Mouse (Mus musculus) lung, adult 18-20 months (tissue): ENCODE measurements at regions not wholly inside any gene's neighbourhood (a gene's known extent, or its start where the extent isn't known, plus 50 kb on each side); places are given as distances from the start of the nearest gene placed in this dataset.
"Not testable (repeated sequence)": the region's sequence is repeated elsewhere in the genome, so short reads cannot be mapped to it uniquely, and the experiment has no call there.

ENCODE experiments used
- DNase-seq, 2 experiments: peaks; one replicate each; pipeline ENCODE4 v3.0.0; 2022; ENCODE audit warnings: mixed read lengths in 2 of 2

DNA sequence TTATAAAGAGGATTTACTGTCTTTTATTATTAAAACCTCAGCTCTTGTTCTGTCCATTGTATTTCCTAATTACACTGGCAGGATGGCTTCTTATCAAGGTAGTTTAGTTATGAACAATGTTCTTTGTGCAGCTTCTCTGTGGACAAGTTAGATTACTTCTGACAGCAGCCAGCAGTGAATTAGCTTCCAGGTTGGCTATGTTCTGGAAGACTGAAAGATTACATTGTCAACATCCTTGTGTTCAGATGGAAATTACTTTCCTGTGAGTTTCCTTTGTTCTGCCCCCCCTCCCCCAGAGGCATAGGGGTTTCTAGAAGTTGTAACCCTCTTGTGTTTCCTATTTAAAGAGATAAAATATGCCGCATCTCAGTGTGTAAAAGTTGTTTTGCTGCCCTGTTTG, 846.1 kb downstream of the Car8 start:
- no peak for DNase-seq

DNA sequence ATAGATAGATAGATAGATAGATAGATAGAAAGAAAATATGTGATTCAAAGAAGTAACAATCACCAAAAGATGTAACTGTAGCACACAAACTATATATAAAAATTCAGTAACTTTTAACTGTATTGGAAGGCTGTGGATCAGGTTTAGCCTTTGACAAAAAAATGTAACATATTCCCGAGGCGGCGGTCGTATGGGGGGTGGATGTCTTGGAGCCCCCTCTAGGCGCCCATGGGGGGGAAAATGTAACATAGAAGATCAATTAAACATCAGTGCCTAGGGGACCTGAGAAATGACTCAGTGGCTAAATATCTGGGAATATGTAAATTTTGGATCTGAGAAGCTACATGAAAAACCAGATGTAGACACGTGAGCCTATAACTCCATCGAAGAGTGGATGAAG, 847.2 kb downstream of the Car8 start:
- DNase-seq = no peak

DNA sequence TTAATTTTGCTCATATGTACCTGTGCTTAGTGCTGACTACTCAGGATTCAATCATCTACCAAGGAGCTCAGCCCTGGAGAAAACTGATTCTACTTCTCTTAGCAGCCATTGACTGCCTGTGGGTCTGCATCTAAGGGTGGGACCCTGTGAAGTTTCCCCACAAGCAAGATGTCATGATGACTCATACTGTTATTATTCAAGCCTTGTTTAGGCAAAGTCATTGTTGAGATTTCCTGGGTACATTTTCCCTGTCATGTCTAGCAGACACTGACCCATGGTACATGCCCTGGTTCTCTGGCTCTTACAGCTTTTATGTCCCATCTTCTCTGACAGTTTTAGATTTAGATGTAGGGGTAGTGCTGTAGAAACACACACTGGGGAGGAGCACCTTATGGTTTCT, 853.8 kb downstream of the Car8 start:
- no peak for DNase-seq

DNA sequence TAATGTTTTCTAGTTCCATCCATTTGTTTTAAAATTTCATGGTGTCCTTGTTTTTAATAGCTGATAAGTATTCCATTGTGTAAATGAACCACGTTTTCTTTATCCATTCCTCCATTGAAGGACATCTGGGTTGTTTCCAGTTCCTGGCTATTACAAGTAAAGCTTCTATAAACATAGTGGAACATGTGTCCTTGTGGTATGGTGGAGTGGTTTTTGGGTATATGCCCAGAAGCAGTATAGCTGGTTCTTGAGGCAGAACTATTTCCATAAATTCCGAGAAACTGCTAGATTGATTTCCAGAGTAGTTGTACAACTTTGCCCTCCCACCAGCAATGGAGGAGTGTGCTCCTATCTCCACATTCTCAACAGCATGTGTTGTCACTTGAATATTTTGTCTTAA, 858.8 kb downstream of the Car8 start:
- no peak for DNase-seq

DNA sequence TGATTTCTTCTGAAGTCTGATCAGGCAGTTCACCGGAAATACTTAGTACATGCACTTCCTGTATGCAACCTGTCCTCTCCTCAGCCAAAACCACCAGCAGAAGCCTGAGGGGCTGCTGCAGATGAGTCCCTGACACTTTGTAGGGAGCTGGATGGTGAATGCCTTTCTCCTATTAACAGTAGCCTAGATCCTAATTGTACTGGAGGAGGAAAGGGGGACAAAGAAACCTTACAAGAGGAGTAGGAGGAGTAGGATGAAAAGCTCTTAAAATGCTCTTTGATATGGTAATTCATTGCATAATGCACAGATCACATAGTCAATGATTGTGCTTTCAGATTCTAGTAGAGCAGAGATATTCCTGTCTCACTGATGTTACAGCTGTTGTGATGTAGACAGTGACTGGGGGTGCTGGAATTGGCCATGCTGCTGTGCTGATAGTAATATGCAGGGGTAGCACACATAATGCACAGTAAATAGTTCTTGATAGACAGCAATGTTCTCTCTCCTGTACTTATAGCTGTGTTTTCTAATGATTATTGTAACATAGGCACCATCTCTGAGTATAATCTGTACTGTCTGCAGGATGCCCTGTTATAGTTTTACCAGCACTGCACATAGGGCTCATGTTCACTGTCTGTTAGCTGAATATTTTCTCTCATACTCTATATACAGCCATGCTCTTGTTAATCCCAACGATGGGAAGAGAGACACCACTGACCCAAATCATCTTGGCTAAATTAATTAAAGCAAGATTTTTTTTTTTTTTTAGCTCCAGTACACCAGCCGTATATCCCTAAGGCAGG, 874.4 kb downstream of the Car8 start:
- no peak for DNase-seq

DNA sequence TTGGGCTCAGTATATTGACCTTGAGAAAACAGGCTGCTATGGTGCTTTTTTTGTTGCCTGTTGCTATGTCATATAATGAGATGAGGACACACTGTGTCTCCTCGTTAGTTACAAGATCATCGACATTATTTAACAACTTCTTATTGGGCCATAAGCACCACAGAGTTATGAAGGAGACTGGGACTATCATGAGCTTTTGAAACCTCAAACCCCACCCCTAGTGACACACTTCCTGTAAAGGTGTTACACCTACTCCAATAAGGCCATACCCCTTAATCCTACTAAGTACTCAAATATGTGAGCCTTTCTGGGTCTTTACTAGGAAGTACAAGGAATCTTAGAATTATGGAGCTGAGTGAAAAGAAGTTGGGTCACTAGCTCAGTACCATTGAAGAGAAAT, 875.3 kb downstream of the Car8 start:
- no peak for DNase-seq

DNA sequence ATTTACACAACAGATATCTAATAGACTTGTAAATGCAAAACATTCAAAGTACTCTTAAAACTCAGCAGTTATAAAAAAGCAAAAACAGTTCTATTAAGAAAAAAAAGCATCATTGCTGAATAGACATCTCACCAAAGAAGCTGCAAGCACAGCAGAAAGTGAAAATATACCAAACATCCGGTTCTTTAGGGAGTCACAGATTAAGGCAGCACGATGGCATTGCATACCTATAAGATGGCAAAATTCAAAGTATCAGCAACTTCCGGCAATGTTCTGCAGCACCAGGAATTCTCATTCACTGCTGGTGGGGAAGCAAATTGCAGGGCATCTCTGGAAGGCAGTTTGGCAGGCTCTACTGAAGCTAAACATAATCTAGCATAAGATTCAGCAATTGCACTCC, 882.6 kb downstream of the Car8 start:
- DNase-seq = no peak

DNA sequence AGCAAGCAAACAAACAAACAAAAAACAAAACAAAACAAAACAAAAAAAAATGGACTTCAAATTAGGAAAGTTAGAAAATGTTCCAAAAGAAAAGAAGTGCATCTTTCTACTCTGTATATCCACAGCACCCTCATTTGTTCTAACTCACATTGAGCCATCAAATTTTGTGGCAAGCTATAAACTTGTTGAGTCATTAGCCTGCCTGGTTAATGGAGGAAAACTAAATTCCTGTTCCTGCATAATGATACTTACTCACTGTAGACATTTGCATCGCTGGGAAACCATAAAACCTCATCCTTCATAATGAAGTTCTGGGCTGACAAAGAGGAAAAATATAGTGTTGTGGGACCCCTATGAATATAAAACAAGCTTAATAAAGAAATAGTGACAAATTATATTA, 891.5 kb downstream of the Car8 start:
- no peak for DNase-seq

DNA sequence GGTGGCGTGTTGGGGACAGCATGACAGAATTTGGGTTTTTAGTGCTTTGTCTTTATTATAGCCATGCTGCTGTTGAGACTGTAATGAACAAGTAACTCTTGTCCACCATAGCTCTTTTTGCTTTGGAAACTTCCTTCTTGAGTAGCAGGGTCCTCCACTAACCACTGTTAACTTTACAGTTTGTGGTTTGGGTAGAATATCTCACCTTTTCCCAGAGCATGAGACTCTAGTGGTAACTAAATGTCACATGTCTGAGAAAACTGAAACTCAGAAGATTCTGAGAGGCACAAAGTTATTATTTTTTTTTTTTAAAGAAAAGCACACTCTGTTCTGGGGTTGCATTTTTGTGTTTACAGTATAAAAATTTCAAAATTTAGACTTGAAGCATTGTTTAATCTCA, 897.7 kb downstream of the Car8 start:
- DNase-seq = no peak

DNA sequence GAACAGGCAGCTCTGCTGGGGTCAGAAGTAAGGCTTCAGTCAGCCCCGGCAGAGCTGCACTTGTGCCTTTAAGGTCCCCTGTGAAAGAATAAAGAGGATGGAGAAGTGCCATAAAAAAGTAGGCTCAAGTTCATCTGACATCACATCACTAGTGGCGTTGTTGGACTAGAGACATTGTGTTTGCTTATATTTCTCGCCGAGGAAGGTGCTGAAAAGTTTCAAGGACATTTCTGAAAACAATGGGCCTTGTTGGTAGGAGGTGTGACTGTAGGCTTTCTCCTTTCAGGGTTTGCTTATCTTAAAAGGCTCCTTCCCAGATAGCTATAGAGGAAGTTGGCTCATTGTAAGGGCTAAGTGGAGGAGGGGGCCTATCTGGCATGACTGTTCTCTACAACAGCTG, 924.6 kb downstream of the Car8 start:
- DNase-seq = no peak

DNA sequence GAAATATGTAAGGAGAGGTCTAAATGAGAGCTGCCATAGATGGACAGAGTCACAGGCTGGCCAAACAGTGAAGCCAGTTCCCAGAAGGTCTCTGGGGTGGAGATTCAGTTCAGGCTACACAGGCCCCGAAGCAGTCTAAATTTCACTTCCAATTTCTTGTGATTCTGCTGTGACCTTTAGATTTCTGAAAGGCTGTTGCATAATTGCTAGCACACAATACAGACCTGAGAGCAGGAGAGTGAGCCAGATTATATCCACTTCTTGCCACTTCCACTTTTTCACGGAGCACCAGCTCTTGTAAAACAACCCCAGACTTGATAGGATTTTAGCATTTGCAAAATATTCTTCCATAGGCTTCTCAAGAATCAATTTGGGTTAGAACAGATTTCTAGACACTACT, 925.6 kb downstream of the Car8 start:
- DNase-seq = no peak

DNA sequence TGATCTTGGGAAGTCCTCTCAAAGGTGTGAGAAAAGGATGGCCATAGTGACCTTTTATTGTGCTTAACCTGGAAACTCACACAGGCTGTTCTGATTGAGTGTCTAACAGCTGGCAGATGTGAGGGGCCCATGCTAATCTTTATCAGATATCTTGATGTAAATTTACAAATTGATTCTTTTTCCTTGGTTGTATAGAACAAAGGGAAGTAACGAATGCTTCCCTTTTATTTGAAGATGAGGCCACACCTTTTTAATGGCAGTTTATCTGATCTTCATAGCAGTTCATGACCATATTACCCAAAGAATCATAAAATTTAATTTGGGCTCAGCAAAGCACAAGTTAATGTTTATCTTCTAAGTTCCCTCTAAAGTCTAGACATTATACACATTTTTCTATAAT, 926.7 kb downstream of the Car8 start:
- DNase-seq = no peak

DNA sequence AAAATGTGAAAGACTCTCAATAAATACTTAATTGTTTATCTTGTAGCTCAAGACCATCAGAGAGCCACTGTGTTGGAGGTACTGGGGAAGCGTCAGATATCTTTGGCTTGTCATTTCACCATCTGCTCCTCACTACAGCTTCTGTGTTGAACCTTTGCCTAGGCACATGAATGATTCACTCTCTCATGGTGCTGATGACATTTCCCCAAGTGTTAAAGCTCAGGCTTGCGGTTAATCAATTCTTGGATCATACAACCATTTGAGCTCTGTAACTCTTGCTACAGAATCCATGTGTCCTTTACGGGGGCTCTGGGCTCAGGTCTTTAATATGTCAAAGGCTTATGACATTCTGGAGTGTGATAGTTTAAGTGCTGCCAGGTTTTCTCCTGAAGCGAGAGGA, 969.8 kb downstream of the Car8 start:
- DNase-seq = no peak

DNA sequence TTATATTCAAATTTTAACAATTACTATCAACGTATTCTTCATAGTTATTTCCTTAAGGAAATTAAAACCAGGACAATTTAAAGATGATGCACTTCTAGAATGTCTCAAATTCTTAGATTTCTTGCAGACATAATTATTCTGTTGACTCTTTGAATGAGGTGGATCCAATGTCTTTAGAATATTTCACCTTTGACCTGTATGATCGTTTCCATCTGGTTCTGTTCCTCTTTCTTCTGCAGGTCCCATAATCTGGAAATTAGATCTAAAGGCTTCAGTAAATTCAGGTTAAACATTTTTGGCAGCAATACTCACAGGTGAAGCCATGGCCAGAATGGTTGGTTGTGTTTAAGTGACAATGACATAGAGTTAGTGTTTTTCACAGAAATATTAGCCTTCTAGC, 982.4 kb downstream of the Car8 start:
- DNase-seq = no peak

DNA sequence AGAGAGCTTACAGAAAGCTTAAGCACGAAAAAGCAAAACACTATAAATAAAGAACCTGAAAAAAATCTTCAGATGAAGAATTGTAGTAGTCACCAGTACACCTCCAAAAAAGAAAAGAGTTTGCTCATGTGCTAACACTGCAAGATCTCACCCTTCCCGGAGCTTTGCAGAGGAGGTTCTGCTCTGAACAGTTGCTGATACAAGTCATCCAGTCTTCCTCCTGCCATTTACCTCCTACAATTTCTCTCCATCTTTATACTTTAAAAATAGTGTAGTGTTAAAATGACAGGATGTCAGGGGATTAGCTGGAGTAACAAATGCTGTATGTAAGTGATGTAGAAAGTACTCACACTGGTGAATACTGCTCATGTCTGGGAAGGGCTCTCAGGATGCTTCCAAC, 985.2 kb downstream of the Car8 start:
- DNase-seq = no peak

DNA sequence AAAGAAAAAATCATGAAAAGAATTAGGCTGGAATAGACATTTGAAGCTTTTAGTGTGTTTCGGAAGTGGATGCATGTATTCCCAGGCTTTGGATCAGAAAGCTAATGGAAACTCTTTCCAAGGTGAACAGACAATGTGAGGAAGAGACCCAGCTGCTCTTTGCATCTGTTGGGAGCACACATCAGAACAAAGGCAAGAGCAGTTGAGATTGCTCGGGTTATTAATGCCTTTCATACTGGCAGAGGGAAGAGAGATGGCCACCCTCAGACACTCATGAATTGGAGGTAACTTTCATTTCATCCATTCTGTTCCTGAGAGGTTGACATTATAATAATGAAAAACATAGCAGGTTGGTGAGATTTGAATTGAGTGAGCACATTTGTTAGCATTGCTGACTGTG, 987.2 kb downstream of the Car8 start:
- DNase-seq = no peak

DNA sequence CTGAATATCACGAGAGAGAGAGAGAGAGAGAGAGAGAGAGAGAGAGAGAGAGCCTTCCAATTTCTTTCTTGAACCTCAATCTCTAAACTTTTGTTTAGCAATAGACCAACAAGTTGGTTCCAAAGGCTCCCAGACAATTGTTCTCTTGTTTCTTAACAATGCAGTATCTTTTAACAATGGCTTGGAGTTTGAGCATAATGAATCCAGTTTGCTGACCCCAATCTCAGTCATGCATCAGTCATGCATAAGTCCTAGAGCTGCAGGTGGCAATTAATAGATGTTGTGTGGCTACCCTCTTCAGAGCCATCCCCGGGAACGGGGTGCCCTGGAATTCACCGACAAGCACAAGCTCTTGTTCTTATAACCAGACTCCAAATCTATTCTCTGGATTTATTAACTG, 991.0 kb downstream of the Car8 start:
- no peak for DNase-seq

DNA sequence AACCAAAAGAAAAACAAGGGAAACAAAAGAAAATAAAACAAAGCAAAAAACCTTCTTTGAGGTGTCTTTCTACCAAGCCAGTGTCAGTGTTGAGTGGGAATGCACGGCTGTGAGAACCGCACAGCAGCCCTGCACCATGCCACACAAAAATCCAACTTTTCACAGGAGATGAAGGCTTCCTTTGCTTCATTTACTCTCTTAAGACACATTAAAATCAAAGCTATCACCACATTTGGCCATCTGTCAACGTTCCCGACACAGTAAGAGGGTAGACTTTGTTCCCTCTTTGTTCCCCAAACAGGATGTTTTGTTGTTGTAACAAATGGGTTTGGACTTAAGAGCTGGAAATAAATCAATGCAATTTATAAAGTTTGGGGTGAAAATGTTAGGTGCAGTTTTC, 991.6 kb downstream of the Car8 start:
- DNase-seq = no peak

DNA sequence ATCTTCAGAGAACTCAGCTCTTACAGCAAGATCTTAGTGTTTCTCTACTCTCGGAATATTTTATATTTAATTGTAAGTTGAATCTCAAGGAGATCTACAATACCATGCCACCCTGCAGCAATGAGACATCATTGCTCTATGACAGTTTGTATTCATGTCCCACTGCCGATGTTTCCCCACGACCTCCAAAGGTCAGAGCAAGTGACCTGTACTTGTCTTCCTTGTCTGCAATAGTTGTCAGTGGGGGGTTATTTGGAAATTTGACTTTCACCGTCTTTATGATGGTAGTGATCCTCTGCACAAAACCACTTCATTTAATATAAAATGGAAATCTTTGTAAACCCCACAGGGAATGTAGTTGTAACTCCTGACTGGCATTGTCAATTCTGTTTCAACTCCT, 992.0 kb downstream of the Car8 start:
- DNase-seq = no peak

DNA sequence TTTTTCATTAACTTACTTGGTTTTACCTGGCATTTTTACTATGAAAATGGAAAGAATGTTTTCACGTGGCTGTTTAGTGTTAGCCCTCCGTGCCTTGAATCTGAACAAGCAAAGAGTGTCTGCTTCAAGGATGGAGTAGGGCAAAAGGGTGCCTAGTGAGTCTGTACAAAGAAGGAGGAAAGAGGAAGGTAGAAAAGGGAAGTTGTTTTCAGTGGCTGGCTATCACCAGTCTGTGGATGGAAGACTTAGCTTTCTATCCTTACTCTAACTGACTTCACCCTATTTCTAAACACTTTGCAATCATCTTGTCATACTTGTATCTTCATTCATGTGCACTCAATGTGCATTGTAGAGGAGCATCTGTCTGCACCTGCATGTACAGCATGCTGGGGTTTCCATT, 993.2 kb downstream of the Car8 start:
- DNase-seq = no peak

DNA sequence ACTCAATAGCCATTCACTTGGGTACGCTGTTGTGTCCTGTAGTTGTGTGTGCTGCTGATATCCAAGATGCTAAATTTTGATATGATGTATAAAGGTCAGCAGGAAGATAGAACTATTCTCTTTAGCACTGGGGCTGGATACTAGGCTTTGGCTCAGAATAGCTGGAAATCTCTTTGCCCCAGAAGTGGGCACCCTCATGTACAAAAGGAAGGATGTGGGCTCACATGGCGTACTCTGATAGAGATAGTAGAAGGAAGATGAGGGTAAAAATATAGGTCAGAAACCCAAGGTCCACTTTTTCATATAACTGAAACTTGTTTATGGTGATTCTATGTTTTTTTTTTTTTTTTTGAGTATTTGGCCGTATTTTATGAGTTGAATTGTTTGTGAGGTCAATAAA, 1001.0 kb downstream of the Car8 start:
- no peak for DNase-seq

DNA sequence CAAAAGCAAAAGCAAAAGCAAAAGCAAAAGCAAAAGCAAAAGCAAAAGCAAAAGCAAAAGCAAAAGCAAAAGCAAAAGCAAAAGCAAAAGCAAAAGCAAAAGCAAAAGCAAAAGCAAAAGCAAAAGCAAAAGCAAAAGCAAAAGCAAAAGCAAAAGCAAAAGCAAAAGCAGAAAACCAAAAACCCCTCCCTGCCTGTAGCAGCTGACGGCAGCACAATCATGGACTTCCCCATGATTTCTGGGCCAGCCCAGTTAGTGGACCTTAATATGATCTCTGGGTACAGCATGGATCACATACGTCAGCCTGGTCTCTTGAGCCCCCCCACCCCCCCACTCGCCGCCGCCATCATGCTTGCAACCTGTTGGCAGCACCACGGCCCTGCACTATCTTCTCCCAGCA, 1004.3 kb downstream of the Car8 start:
- not testable (repeated sequence) for DNase-seq

DNA sequence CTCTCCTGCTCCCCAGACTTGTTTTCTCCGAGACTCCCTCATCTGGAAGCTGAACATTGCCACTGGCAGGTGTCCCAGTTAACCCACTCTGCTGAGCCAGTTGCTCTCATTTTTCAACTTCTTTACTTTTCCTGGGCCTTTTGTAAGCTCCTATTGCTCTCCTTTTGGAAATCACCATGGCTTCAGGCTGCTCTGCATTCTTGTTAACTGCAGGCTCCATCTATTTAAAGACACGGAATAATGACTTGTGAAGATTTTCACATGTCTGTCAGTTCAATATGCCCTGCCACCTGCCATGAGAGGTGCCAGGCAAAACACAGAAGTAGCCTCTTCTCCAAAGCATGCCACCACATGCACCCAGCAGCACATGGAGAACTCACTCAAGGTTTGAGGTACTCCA, 1009.9 kb downstream of the Car8 start:
- DNase-seq = no peak

DNA sequence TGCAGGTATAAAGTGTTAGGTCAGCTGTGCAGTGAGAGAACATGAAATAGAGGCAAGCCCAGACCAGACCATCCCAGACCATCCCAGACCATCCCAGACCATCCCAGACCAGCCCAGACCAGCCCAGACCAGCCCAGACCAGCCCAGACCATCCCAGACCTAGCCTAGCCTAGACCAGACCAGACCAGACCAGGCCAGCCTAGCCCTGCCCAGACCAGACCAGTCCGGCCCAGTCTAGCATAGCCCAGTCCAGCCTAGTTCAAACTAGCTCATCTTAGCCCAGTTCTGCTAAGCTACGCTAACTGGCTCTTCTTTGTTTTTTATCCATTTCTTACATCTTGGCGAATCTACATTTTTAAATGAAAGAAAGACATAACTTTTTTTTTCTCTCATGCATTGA, 1015.9 kb downstream of the Car8 start:
- no peak for DNase-seq

DNA sequence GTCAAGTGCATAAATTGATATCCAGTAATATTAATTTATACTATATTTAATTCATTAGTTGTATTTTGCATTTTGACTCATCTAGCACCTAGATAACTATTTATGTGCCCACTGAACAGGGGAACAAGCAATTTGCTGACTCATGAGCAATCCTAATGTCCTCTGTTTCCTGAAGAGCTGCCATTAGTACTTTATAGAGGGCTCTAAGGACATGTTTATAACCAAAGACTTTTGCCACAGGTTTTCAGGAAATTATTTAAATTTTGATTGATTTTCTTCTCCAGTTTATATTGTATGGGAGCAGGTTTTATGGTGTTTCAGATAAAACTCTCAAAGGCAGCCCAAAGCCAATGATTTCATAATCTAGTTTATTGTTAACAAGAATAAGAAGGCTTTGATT, 1018.4 kb downstream of the Car8 start:
- DNase-seq = no peak
